Mouse (Mus musculus) spleen, adult 2 months (tissue): ENCODE results near the gene Rbfox1. TPM values are rescaled to one million over a fixed set of nuclear protein-coding genes. Genes with fewer than 3 reads are reported as not detected.

Experiments
- DNase-seq, 2 experiments: peaks; one replicate each; pipeline versions ENCODE4 v3.0.0 to v3.0.0-alpha.2; 2012 to 2021; ENCODE audit warnings: low spot score in 2 of 2, low read depth in 1 of 2
- H3K27ac ChIP-seq: fragments of 200-500 bp; 2 replicates; pipeline ENCODE4 v1.5.1; 2012; ENCODE audit warnings: low read length, inconsistent platforms; ENCODE audit not compliant: insufficient read depth
- H3K27me3 ChIP-seq: fragments of 200-500 bp; 2 replicates; pipeline ENCODE4 v1.6.1; 2012; ENCODE audit warnings: mild to moderate bottlenecking, moderate library complexity, low read length, inconsistent platforms; ENCODE audit not compliant: control insufficient read depth, insufficient read depth
- H3K36me3 ChIP-seq: fragments of 200-500 bp; 2 replicates; pipeline ENCODE4 v1.6.1; 2012; ENCODE audit warnings: mild to moderate bottlenecking, low read length, inconsistent platforms; ENCODE audit not compliant: control insufficient read depth, insufficient read depth
- H3K4me1 ChIP-seq: fragments of 200-500 bp; 2 replicates; pipeline ENCODE4 v1.6.1; 2011; ENCODE audit warnings: inconsistent platforms; ENCODE audit not compliant: control insufficient read depth, insufficient read depth, insufficient read length
- H3K4me3 ChIP-seq: fragments of 200-500 bp; 2 replicates; pipeline ENCODE4 v1.5.1; 2011; ENCODE audit warnings: mild to moderate bottlenecking, inconsistent platforms; ENCODE audit not compliant: insufficient read depth, insufficient read length; ENCODE audit errors: extremely low read depth
- CTCF ChIP-seq: fragments of 200-500 bp; IDR thresholded peaks from 2 replicates; pipeline ENCODE4 v1.5.1; 2011; ENCODE audit warnings: mild to moderate bottlenecking, inconsistent platforms; ENCODE audit not compliant: insufficient read depth, insufficient read length, insufficient replicate concordance; ENCODE audit errors: extremely low read depth
- POLR2A ChIP-seq: fragments of 200-500 bp; IDR thresholded peaks from 2 replicates; pipeline ENCODE4 v1.6.1; 2011; ENCODE audit warnings: low read depth, low read length, inconsistent platforms
- WGBS: fragments of 180-500 bp; shearing (Covaris S2); methylation state at CpG from one replicate; pipeline ENCODE4 v1.1.7; 2018; 5-methylcytosine and 5-hydroxymethylcytosine counted together
- polyA plus RNA-seq: library from polyadenylated mRNA; depleted of rRNA; stranded (reverse); fragments of >200 nt; gene quantifications from 2 replicates; pipeline ENCODE4 v1.2.3, GENCODE M21; 2012

The Rbfox1 gene
- polyA plus RNA-seq, 1 experiment: 1.0 TPM

GRCm38 (mm10) chr16:6353191-6353590 is 468.0 kb downstream of the Rbfox1 start:
- Histone ChIP-seq H3K4me1 (no peaks in the 10 kb centered on the region), H3K27ac (no peak overlapping the region), H3K4me3 (no peak overlapping the region), H3K36me3 (no peaks in the 10 kb centered on the region), H3K27me3 (no peaks in the 10 kb centered on the region)
- DNase-seq: no peak
- 81% methylated on average over 5 of the region's 5 CpGs for WGBS
- TF ChIP-seq CTCF (no peak), POLR2A (no peak)

- TF ChIP-seq POLR2A: no peak
- no peak for TF ChIP-seq CTCF
- Histone ChIP-seq H3K27ac (no peak overlapping the region), H3K27me3 (no peaks in the 10 kb centered on the region), H3K4me3 (no peak overlapping the region), H3K36me3 (no peaks in the 10 kb centered on the region), H3K4me1 (no peaks in the 10 kb centered on the region)
- 73% methylated on average over 3 of the region's 3 CpGs for WGBS
- DNase-seq: no peak
These were observed 471.8 kb downstream of the Rbfox1 start for GRCm38 (mm10) chr16:6356931-6357330.

- no peaks in the 10 kb centered on the region for H3K36me3 ChIP-seq
- WGBS: 83% methylated on average over 2 of the region's 2 CpGs
- no peak overlapping the region for H3K4me3 ChIP-seq
- TF ChIP-seq CTCF: no peak
- no peak for TF ChIP-seq POLR2A
- H3K4me1 ChIP-seq: no peaks in the 10 kb centered on the region
- DNase-seq: no peak
- H3K27me3 ChIP-seq: no peaks in the 10 kb centered on the region
- H3K27ac ChIP-seq: no peak overlapping the region
These were observed 480.6 kb downstream of the Rbfox1 start for GRCm38 (mm10) chr16:6365793-6366192.

- WGBS: 85% methylated on average over 6 of the region's 6 CpGs
- DNase-seq: no peak
- TF ChIP-seq CTCF (no peak), POLR2A (no peak)
- Histone ChIP-seq H3K27me3 (no peaks in the 10 kb centered on the region), H3K36me3 (no peaks in the 10 kb centered on the region), H3K27ac (no peak overlapping the region), H3K4me1 (no peaks in the 10 kb centered on the region), H3K4me3 (no peak overlapping the region)
These were observed 481.5 kb downstream of the Rbfox1 start for GRCm38 (mm10) chr16:6366649-6367048.

GRCm38 (mm10) chr16:6380924-6381323 is 495.8 kb downstream of the Rbfox1 start:
- H3K36me3 ChIP-seq: no peaks in the 10 kb centered on the region
- no peaks in the 10 kb centered on the region for H3K27me3 ChIP-seq
- WGBS: 87% methylated on average over 3 of the region's 3 CpGs
- TF ChIP-seq CTCF: no peak
- TF ChIP-seq POLR2A: no peak
- no peak for DNase-seq
- H3K4me1 ChIP-seq: no peaks in the 10 kb centered on the region
- H3K4me3 ChIP-seq: no peak overlapping the region
- H3K27ac ChIP-seq: no peak overlapping the region

GRCm38 (mm10) chr16:6381572-6381971 is 496.4 kb downstream of the Rbfox1 start:
- no peak for DNase-seq
- no peaks in the 10 kb centered on the region for H3K4me1 ChIP-seq
- no peak overlapping the region for H3K4me3 ChIP-seq
- no peaks in the 10 kb centered on the region for H3K27me3 ChIP-seq
- no peaks in the 10 kb centered on the region for H3K36me3 ChIP-seq
- 70% methylated on average over 2 of the region's 2 CpGs for WGBS
- no peak overlapping the region for H3K27ac ChIP-seq
- TF ChIP-seq POLR2A (no peak), CTCF (no peak)

GRCm38 (mm10) chr16:6382712-6383111 is 497.6 kb downstream of the Rbfox1 start:
- 79% methylated on average over 5 of the region's 5 CpGs for WGBS
- H3K27ac ChIP-seq: no peak overlapping the region
- H3K4me1 ChIP-seq: no peaks in the 10 kb centered on the region
- no peaks in the 10 kb centered on the region for H3K27me3 ChIP-seq
- DNase-seq: no peak
- no peak overlapping the region for H3K4me3 ChIP-seq
- H3K36me3 ChIP-seq: no peaks in the 10 kb centered on the region
- TF ChIP-seq POLR2A (no peak), CTCF (no peak)
